Mouse (Mus musculus) E14TG2a.4 (cell line): ENCODE results near the gene Ptch2.
A peak's percentile ranks its signal among the peaks of the same experiment; 100 is the strongest.

ENCODE experiments used
- H3K27me3 ChIP-seq: 2 replicates; pipeline ENCODE4 v1.6.1; 2014; ENCODE audit warnings: low read length, control low read depth; ENCODE audit not compliant: insufficient read depth
- H3K36me3 ChIP-seq: 2 replicates; pipeline ENCODE4 v1.6.1; 2014; ENCODE audit warnings: low read length, control low read depth; ENCODE audit not compliant: insufficient read depth
- H3K4me1 ChIP-seq: replicated peaks from 2 replicates; pipeline ENCODE4 v1.6.1; 2014; ENCODE audit warnings: low read depth, low read length, control low read depth
- H3K4me3 ChIP-seq: replicated peaks from 2 replicates; pipeline ENCODE4 v1.5.1; 2014; ENCODE audit warnings: mild to moderate bottlenecking, low read length
- H3K9me3 ChIP-seq: 2 replicates; pipeline ENCODE4 v1.6.1; 2014; ENCODE audit warnings: low read length, control low read depth
- CTCF ChIP-seq: conservative IDR thresholded peaks from 2 replicates; pipeline ENCODE4 v1.5.1; 2014; ENCODE audit warnings: low read length
- NANOG ChIP-seq: IDR thresholded peaks from 2 replicates; pipeline ENCODE4 v1.6.1; 2014; ENCODE audit warnings: borderline replicate concordance, low read length, mixed read lengths
- POU5F1 ChIP-seq: IDR thresholded peaks from 2 replicates; pipeline ENCODE4 v1.6.1; 2014; ENCODE audit warnings: low read length, borderline replicate concordance

Gene Ptch2

GRCm38 (mm10) chr4:117130790-117131189 lies 34.9 kb downstream of the Ptch2 start:
- peaks cover 11% of the 10 kb centered on the region for H3K27me3 ChIP-seq
- H3K4me3 ChIP-seq: peak overlapping the region; percentile 91
- peaks cover 94% of the 10 kb centered on the region for H3K4me1 ChIP-seq
- H3K9me3 ChIP-seq: no peaks in the 10 kb centered on the region
- no peak for TF ChIP-seq POU5F1
- TF ChIP-seq CTCF: no peak
- no peak for TF ChIP-seq NANOG
- H3K36me3 ChIP-seq: peaks cover 60% of the 10 kb centered on the region

GRCm38 (mm10) chr4:117131198-117131597 lies 35.3 kb downstream of the Ptch2 start:
- TF ChIP-seq CTCF: no peak
- no peak for TF ChIP-seq NANOG
- no peak for TF ChIP-seq POU5F1
- H3K4me1 ChIP-seq: peaks cover 94% of the 10 kb centered on the region
- peak overlapping the region; percentile 91 for H3K4me3 ChIP-seq
- peaks cover 11% of the 10 kb centered on the region for H3K27me3 ChIP-seq
- H3K9me3 ChIP-seq: no peaks in the 10 kb centered on the region
- H3K36me3 ChIP-seq: peaks cover 60% of the 10 kb centered on the region

- Histone ChIP-seq H3K9me3 (no peaks in the 10 kb centered on the region), H3K36me3 (peaks cover 53% of the 10 kb centered on the region), H3K4me1 (peaks cover 92% of the 10 kb centered on the region), H3K4me3 (peak overlapping the region; percentile 91), H3K27me3 (peaks cover 11% of the 10 kb centered on the region)
- TF ChIP-seq NANOG (peak; percentile 29; the same call in 1 of the 2 replicates), CTCF (no peak)
Measured at GRCm38 (mm10) chr4:117131890-117132793, 36.3 kb downstream of the Ptch2 start.

- Histone ChIP-seq H3K27me3 (peaks cover 11% of the 10 kb centered on the region), H3K9me3 (no peaks in the 10 kb centered on the region), H3K36me3 (peaks cover 47% of the 10 kb centered on the region), H3K4me1 (peaks cover 91% of the 10 kb centered on the region), H3K4me3 (peak overlapping the region; percentile 91)
- TF ChIP-seq CTCF (no peak), POU5F1 (no peak)
Measured at GRCm38 (mm10) chr4:117132794-117133143, 36.9 kb downstream of the Ptch2 start.

- Histone ChIP-seq H3K36me3 (peaks cover 40% of the 10 kb centered on the region), H3K9me3 (no peaks in the 10 kb centered on the region), H3K4me3 (peak overlapping the region; percentile 91), H3K4me1 (peaks cover 91% of the 10 kb centered on the region), H3K27me3 (peaks cover 11% of the 10 kb centered on the region)
- TF ChIP-seq CTCF (no peak), POU5F1 (no peak), NANOG (no peak)
Measured at GRCm38 (mm10) chr4:117133366-117133796, 37.5 kb downstream of the Ptch2 start.

GRCm38 (mm10) chr4:117133817-117134600 lies 38.1 kb downstream of the Ptch2 start, which contains the start of gene Plk3:
TSS of gene Plk3 (minus strand) at chr4:117133963.
- H3K4me1 ChIP-seq: peaks cover 88% of the 10 kb centered on the region
- H3K9me3 ChIP-seq: no peaks in the 10 kb centered on the region
- TF ChIP-seq CTCF (no peak), NANOG (no peak), POU5F1 (no peak)
- H3K27me3 ChIP-seq: peaks cover 11% of the 10 kb centered on the region
- H3K36me3 ChIP-seq: peaks cover 34% of the 10 kb centered on the region
- H3K4me3 ChIP-seq: peak within 1 kb of the TSS; percentile 91

GRCm38 (mm10) chr4:117134601-117134995 lies 38.7 kb downstream of the Ptch2 start:
- Histone ChIP-seq H3K9me3 (no peaks in the 10 kb centered on the region), H3K4me1 (peaks cover 87% of the 10 kb centered on the region), H3K27me3 (peaks cover 11% of the 10 kb centered on the region), H3K36me3 (peaks cover 28% of the 10 kb centered on the region), H3K4me3 (peak overlapping the region; percentile 91)
- TF ChIP-seq POU5F1: no peak
- no peak for TF ChIP-seq NANOG
- no peak for TF ChIP-seq CTCF

- H3K36me3 ChIP-seq: peaks cover 14% of the 10 kb centered on the region
- TF ChIP-seq POU5F1 (no peak), NANOG (no peak), CTCF (no peak)
- H3K9me3 ChIP-seq: no peaks in the 10 kb centered on the region
- peak overlapping the region; percentile 39 for H3K4me3 ChIP-seq
- peaks cover 81% of the 10 kb centered on the region for H3K4me1 ChIP-seq
- H3K27me3 ChIP-seq: peaks cover 11% of the 10 kb centered on the region
Measured at GRCm38 (mm10) chr4:117136034-117136433, 40.2 kb downstream of the Ptch2 start.
